Mouse (Mus musculus) layer of hippocampus, adult 9-10 months (tissue): Measurements from ENCODE around the gene Dcst1.
A peak's percentile ranks its signal among the peaks of the same experiment; 100 is the strongest.

ENCODE experiments used
- DNase-seq: peaks from one replicate; pipeline ENCODE4 v3.0.0; 2022; ENCODE audit warnings: low spot score

Dcst1 gene

GRCm38 (mm10) chr3:89332013-89332412 is 33.0 kb downstream of the Dcst1 start:
- DNase-seq, result no peak

GRCm38 (mm10) chr3:89331561-89331960 is 33.5 kb downstream of the Dcst1 start:
- DNase-seq, result no peak

GRCm38 (mm10) chr3:89330948-89331347 is 34.1 kb downstream of the Dcst1 start:
- DNase-seq, result no peak

GRCm38 (mm10) chr3:89330346-89330745 is 34.7 kb downstream of the Dcst1 start:
- DNase-seq, result no peak

GRCm38 (mm10) chr3:89328623-89329022 is 36.4 kb downstream of the Dcst1 start:
- no peak for DNase-seq

GRCm38 (mm10) chr3:89327371-89327870 is 37.6 kb downstream of the Dcst1 start:
- DNase-seq, result no peak

GRCm38 (mm10) chr3:89325882-89326281 is 39.2 kb downstream of the Dcst1 start:
- no peak for DNase-seq

GRCm38 (mm10) chr3:89322514-89323165 is 42.4 kb downstream of the Dcst1 start, which contains the start of gene Efna3:
Efna3 (minus strand) TSS chr3:89322965.
- DNase-seq, result peak; percentile 68

- no peak for DNase-seq
These were observed 42.9 kb downstream of the Dcst1 start for GRCm38 (mm10) chr3:89322131-89322500.

- DNase-seq, result no peak
These were observed 43.6 kb downstream of the Dcst1 start for GRCm38 (mm10) chr3:89321183-89322130.

GRCm38 (mm10) chr3:89320581-89321182 is 44.4 kb downstream of the Dcst1 start:
- DNase-seq, result no peak

GRCm38 (mm10) chr3:89319591-89320350 is 45.3 kb downstream of the Dcst1 start:
- DNase-seq, result no peak

- DNase-seq, result no peak
These were observed 46.0 kb downstream of the Dcst1 start for GRCm38 (mm10) chr3:89318971-89319590.

GRCm38 (mm10) chr3:89318316-89318715 is 46.7 kb downstream of the Dcst1 start:
- DNase-seq, result no peak

- no peak for DNase-seq
These were observed 47.8 kb downstream of the Dcst1 start for GRCm38 (mm10) chr3:89317246-89317645.

GRCm38 (mm10) chr3:89316833-89317232 is 48.2 kb downstream of the Dcst1 start:
- DNase-seq, result peak; percentile 81

GRCm38 (mm10) chr3:89315930-89316831 is 48.9 kb downstream of the Dcst1 start:
- DNase-seq, result no peak

- no peak for DNase-seq
These were observed 49.7 kb downstream of the Dcst1 start for GRCm38 (mm10) chr3:89315195-89315929.

GRCm38 (mm10) chr3:89314791-89315190 is 50.3 kb downstream of the Dcst1 start:
- no peak for DNase-seq

- DNase-seq, result no peak
These were observed 50.7 kb downstream of the Dcst1 start for GRCm38 (mm10) chr3:89314340-89314739.
